Mouse (Mus musculus): ENCODE results near the gene Rara.

- TF ChIP-seq CTCF (conservative IDR thresholded peaks at IDR 0.05; ENCODE audit: insufficient read depth, insufficient read length, low read depth, low read length) (no peak), POLR2A (IDR thresholded peaks at IDR 0.05; ENCODE audit: low read depth, low read length) (no peak)
These were observed 21.8 kb downstream of the Rara start for GRCm38 (mm10) chr11:98949242-98949957.

Measured in kidney, adult 2 months (tissue).